Mouse (Mus musculus) limb, embryonic 12.5 days (tissue): ENCODE data around the gene Vmn1r188. TPM values are rescaled to one million over a fixed set of nuclear protein-coding genes. Genes with fewer than 3 reads are reported as not detected.
A peak's percentile ranks its signal among the peaks of the same experiment; 100 is the strongest.
"Not testable (repeated sequence)": the region's sequence is repeated elsewhere in the genome, so short reads cannot be mapped to it uniquely, and the experiment has no call there.

Experiments used
- ATAC-seq: fragments of 200-750 bp; cut with Nextera tagmentation; 2 replicates; pipeline ENCODE4 v1.8.0; 2017; ENCODE audit warnings: low read depth, moderate TSS enrichment; ENCODE audit not compliant: insufficient number of reproducible peaks, insufficient read depth, low FRiP score, low TSS enrichment
- H3K27ac ChIP-seq: fragments of 300-500 bp; sonication (generic); 2 replicates; pipeline ENCODE4 v1.5.1; 2016; ENCODE audit warnings: mild to moderate bottlenecking, moderate library complexity
- H3K27me3 ChIP-seq: fragments of 300-500 bp; sonication (generic); 2 replicates; pipeline ENCODE4 v1.6.1; 2016; ENCODE audit warnings: mild to moderate bottlenecking, moderate library complexity
- H3K36me3 ChIP-seq: fragments of 300-500 bp; sonication (generic); 2 replicates; pipeline ENCODE4 v1.6.1; 2016; ENCODE audit warnings: mild to moderate bottlenecking, moderate library complexity
- H3K4me1 ChIP-seq: fragments of 300-500 bp; sonication (generic); replicated peaks from 2 replicates; pipeline ENCODE4 v1.6.1; 2016
- H3K4me2 ChIP-seq: fragments of 300-500 bp; sonication (generic); 2 replicates; pipeline ENCODE4 v1.6.1; 2016; ENCODE audit warnings: mild to moderate bottlenecking, moderate library complexity
- H3K4me3 ChIP-seq: fragments of 300-500 bp; sonication (generic); replicated peaks from 2 replicates; pipeline ENCODE4 v1.5.1; 2016; ENCODE audit warnings: mild to moderate bottlenecking
- H3K9ac ChIP-seq: fragments of 300-500 bp; sonication (generic); replicated peaks from 2 replicates; pipeline ENCODE4 v1.6.1; 2016; ENCODE audit warnings: mild to moderate bottlenecking, moderate library complexity
- H3K9me3 ChIP-seq: fragments of 300-500 bp; sonication (generic); 2 replicates; pipeline ENCODE4 v1.6.1; 2016; ENCODE audit warnings: mild to moderate bottlenecking, moderate library complexity
- WGBS: fragments of 180-500 bp; shearing (Covaris S2); methylation state at CpG from one replicate; pipeline ENCODE4 v1.1.7; 2016; 5-methylcytosine and 5-hydroxymethylcytosine counted together
- polyA plus RNA-seq: library from polyadenylated mRNA; unstranded; fragments of >200 nt; fragmentation: Nextera tagmentation; extraction: Ambion mirVana; gene quantifications from 2 replicates; pipeline ENCODE4 v1.2.1, GENCODE M21; 2016

The Vmn1r188 gene
- not detected in 2 replicates for polyA plus RNA-seq

- ATAC-seq, H3K4me3 ChIP-seq, H3K9me3 ChIP-seq, H3K27me3 ChIP-seq, H3K9ac ChIP-seq, H3K36me3 ChIP-seq, H3K4me2 ChIP-seq, H3K4me1 ChIP-seq, H3K27ac ChIP-seq: not testable (repeated sequence)
- 52% methylated on average over 1 of the region's 1 CpGs for WGBS
Measured at GRCm38 (mm10) chr13:22084140-22084539, at the start of gene Vmn1r188. Gene Vmn1r188 (plus strand): TSS chr13:22084440.

DNA sequence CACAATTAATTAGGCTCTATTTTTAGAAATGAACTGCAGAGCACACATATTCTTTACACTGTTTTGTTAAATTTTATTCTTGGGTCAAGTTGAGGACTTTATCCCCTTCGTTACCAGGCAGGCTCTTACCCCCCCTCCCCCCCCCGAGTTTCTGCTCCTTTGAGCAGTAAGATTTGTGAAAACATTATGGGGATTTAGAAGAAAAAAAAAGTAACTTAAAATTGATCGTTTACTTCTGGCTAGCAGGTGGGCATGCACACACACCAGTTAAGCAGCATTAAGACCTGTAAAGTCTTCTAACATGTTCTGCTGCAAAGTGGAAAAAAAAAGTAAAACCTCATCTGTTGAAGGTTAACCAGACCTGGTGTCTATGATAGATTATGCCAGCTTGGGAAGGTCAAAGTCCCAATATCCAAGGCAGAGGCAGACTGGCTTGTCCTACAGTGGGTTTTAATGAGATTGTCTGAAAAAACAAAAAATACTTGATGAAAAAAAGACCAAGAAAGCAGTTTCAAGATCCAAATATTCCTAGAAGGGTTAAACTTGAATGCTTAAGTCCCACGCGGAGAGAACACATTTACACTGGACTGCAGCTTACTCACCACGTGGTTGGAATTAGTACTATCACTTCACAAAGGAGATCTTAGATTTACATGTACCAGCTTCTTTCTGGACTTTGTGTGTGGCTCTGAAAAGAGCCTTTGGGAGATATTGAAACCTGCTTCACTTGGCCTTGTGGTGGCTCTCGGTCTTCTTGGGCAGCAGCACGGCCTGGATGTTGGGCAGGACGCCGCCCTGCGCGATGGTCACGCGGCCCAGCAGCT lies 49.6 kb upstream of the Vmn1r188 start:
- Histone ChIP-seq H3K36me3 (no peaks in the 10 kb centered on the region), H3K4me2 (peak overlapping the region; percentile 69), H3K9ac (peak overlapping the region; percentile 75), H3K27me3 (no peaks in the 10 kb centered on the region), H3K9me3 (no peaks in the 10 kb centered on the region), H3K4me3 (peak overlapping the region; percentile 45), H3K27ac (peak overlapping the region; percentile 94), H3K4me1 (peaks cover 20% of the 10 kb centered on the region)
- ATAC-seq: peak; percentile 1; the same call in 1 of the 2 replicates
- under 1% methylated on average over 14 of the region's 14 CpGs for WGBS

DNA sequence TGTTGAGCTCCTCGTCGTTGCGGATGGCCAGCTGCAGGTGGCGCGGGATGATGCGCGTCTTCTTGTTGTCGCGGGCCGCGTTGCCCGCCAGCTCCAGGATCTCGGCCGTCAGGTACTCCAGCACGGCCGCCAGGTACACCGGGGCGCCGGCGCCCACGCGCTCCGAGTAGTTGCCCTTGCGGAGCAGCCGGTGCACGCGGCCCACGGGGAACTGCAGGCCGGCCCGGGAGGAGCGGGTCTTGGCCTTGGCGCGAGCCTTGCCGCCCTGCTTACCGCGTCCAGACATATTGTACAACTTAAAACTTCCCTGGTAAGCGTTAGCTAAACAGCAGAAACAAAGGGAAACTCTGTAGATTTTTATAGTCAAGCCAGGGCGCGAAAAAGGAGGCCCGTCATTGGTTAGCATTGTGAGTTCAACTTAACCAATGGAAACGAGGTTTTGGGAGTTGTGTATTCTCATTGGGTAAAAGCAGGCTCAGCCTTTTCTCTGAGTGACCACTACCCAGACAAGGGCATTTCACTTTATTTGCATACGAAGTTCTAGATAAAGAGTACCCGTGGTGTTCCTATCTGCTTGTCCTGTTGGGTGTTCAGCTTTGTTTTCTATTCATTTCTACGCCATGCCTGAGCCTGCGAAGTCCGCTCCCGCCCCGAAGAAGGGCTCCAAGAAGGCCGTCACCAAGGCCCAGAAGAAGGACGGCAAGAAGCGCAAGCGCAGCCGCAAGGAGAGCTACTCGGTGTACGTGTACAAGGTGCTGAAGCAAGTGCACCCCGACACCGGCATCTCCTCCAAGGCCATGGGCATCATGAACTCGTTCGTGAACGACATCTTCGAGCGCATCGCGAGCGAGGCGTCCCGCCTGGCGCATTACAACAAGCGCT lies 48.7 kb upstream of the Vmn1r188 start, which contains the start of the genes Hist1h2ah and Hist1h2bk:
Hist1h2ah (minus strand) TSS at position 302 of the 882 bp plus-strand sequence.
Hist1h2bk (plus strand) TSS at position 604 of the 882 bp plus-strand sequence.
- H3K27ac ChIP-seq: peak within 1 kb of the TSS; percentile 94
- H3K4me2 ChIP-seq: peak within 1 kb of the TSS; percentile 69

DNA sequence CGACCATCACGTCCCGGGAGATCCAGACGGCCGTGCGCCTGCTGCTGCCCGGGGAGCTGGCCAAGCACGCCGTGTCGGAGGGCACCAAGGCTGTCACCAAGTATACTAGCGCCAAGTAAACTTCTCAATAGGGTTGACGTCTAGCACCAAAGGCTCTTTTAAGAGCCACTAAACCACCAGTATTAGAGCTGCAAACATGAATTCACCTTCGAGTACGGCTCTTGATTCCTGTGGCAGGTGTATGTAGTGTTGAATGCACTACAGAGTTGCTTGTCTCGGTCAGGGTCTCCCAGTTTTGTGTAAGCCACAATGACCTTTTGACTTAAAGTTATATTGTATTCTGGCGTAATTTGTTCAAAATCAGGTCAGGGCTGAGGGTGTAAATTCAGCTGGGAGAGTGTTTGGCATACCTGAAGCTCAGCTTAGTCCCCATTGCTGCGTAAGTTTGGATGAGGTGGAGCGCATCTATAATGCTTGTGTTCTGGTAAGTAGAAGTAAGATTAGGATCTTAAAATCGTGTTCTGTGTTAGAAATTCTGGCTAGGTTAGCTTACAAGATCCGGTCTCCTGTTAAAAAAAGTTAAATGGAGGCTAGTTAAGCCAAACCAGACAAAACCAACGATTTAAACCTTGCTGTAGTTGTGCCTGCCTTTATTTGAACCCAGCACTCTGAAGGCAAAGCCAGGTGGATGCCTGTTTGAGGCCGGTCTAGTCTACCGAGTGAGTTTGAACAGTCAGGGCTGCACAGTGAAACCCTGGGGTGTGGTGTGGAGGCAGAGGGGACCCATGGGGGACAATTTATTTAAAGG lies 47.9 kb upstream of the Vmn1r188 start:
- H3K4me1 ChIP-seq: peaks cover 31% of the 10 kb centered on the region
- H3K9me3 ChIP-seq: no peaks in the 10 kb centered on the region
- no peaks in the 10 kb centered on the region for H3K27me3 ChIP-seq
- ATAC-seq: no peak
- peak overlapping the region; percentile 65 for H3K9ac ChIP-seq
- peak overlapping the region; percentile 69 for H3K4me2 ChIP-seq
- WGBS: 3% methylated on average over 22 of the region's 23 CpGs
- peak overlapping the region; percentile 93 for H3K27ac ChIP-seq
- no peaks in the 10 kb centered on the region for H3K36me3 ChIP-seq
- H3K4me3 ChIP-seq: peak overlapping the region; percentile 41

More for the DNA sequence above, 48.7 kb upstream of the Vmn1r188 start, which contains the start of the genes Hist1h2ah and Hist1h2bk:
- peaks cover 28% of the 10 kb centered on the region for H3K4me1 ChIP-seq
- H3K27me3 ChIP-seq, H3K9me3 ChIP-seq, H3K36me3 ChIP-seq: not testable (repeated sequence)
- peak within 1 kb of the TSS; percentile 45 for H3K4me3 ChIP-seq
- peak within 1 kb of the TSS; percentile 75 for H3K9ac ChIP-seq
- ATAC-seq: peak; percentile 98
- under 1% methylated on average over 32 of the region's 69 CpGs for WGBS

DNA sequence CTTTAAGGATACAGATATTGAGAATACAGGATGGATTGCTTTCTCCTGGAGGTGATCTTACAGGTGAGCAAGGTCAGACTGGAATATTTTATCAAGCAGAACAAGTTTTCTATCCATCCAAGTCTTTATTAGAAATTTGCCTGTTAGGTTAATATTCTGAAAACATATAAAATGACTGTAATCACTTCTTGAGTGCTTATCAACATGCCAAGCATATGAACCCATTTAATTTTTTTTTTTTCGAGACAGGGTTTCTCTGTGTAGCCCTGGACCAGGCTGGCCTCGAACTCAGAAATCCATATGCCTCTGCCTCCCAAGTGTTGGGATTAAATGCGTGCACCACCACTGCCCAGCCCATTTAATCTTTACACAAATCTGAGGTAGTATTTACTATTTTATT lies 47.3 kb upstream of the Vmn1r188 start:
- 71% methylated on average over 3 of the region's 3 CpGs for WGBS
- peak overlapping the region; percentile 69 for H3K4me2 ChIP-seq
- H3K36me3 ChIP-seq: no peaks in the 10 kb centered on the region
- H3K4me1 ChIP-seq: peaks cover 32% of the 10 kb centered on the region
- H3K9me3 ChIP-seq: no peaks in the 10 kb centered on the region
- no peak for ATAC-seq
- peak overlapping the region; percentile 65 for H3K9ac ChIP-seq
- H3K27me3 ChIP-seq: no peaks in the 10 kb centered on the region
- H3K27ac ChIP-seq: peak overlapping the region; percentile 93
- peak overlapping the region; percentile 41 for H3K4me3 ChIP-seq

- ATAC-seq: no peak
- Histone ChIP-seq H3K9ac (no peak overlapping the region), H3K4me2 (peak overlapping the region; percentile 69; the same call in 1 of the 2 replicates), H3K27ac (peak overlapping the region; percentile 93), H3K4me3 (no peak overlapping the region), H3K27me3 (no peaks in the 10 kb centered on the region), H3K9me3 (no peaks in the 10 kb centered on the region), H3K4me1 (peaks cover 35% of the 10 kb centered on the region), H3K36me3 (no peaks in the 10 kb centered on the region)
- 73% methylated on average over 2 of the region's 2 CpGs for WGBS
Measured at GRCm38 (mm10) chr13:22037415-22037814, 46.8 kb upstream of the Vmn1r188 start.

DNA sequence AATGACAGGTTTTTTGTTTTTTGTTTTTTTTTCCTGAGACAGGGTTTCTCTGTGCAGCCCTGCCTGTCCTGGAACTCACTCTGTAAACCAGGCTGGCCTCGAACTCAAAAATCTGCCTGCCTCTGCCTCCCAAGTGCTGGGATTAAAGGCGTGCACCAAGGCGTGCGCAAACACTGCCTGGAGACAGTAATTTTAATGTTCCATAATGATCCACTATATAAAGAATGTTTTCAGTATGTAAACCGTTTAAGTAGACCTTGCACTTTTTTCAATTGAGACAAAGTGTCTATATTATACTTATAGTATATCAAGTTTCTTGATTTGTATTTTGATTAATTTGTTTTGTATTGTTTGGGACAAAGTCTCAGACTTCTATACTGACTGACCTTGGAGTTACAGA lies 44.9 kb upstream of the Vmn1r188 start:
- Histone ChIP-seq H3K9me3 (no peaks in the 10 kb centered on the region), H3K4me1 (peaks cover 32% of the 10 kb centered on the region), H3K36me3 (no peaks in the 10 kb centered on the region), H3K4me2 (peak overlapping the region; percentile 78; the same call in 1 of the 2 replicates), H3K27me3 (no peaks in the 10 kb centered on the region), H3K9ac (no peak overlapping the region), H3K4me3 (no peak overlapping the region), H3K27ac (peak overlapping the region; percentile 53; the same call in 1 of the 2 replicates)
- WGBS: 62% methylated on average over 5 of the region's 5 CpGs
- ATAC-seq: no peak

DNA sequence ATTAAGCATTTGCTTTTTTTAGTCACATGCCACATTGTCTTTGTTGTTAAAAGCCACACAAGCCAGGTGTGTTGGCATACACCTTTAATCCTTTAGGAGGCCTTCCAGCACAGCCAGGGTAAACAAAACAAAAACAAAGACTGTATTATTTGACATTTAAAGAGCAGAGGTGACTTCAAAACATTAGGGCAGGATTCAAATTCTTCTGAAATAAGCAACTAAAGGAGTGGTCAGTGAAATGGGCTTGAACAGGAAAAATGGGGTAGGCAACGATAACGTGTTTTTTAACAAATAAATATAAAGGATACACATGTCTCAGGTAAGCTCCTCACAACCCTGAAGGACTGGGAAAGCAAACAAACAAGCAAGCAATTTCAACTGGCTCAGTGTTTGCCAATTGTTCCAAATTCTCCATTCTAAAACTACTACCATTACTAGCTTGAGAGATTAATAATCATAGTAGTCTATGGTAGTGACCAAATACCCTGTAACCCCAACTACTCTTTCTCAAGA lies 44.2 kb upstream of the Vmn1r188 start:
- H3K27me3 ChIP-seq: no peaks in the 10 kb centered on the region
- H3K27ac ChIP-seq: peak overlapping the region; percentile 98
- no peak for ATAC-seq
- 7% methylated on average over 2 of the region's 2 CpGs for WGBS
- H3K4me2 ChIP-seq: peak overlapping the region; percentile 78
- H3K36me3 ChIP-seq: no peaks in the 10 kb centered on the region
- H3K4me3 ChIP-seq: peak overlapping the region; percentile 45
- no peaks in the 10 kb centered on the region for H3K9me3 ChIP-seq
- H3K4me1 ChIP-seq: peaks cover 31% of the 10 kb centered on the region
- H3K9ac ChIP-seq: peak overlapping the region; percentile 47

DNA sequence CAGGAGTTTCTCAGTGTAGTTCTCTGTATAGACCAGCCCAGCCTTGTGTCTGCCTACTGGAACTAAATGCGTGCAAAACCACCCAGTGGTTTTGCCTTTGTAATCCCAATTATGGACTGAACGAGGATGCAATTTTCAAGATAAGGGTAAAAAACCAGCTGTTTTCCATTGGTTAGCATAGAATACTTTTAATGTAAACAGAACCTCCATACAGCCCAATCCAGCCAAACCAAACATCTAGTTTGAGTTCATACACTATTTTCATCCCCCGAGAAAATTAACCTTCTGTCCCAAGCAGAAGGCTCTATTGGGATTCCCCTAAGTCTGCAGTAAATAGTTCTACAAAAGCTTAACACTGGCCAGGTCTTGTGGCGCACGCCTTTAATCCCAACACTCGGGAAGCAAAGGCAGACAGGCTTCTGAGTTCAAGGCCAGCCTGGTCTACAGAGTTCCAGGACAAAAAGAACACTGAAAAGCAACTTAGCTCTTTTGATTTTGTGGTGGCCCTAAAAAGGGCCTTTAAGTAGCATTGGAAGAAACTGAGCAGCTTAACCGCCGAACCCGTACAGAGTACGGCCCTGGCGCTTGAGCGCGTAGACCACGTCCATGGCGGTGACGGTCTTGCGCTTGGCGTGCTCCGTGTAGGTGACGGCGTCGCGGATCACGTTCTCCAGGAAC lies 43.6 kb upstream of the Vmn1r188 start:
- Histone ChIP-seq H3K36me3 (no peaks in the 10 kb centered on the region), H3K4me3 (peak overlapping the region; percentile 45), H3K27ac (peak overlapping the region; percentile 98), H3K4me1 (peaks cover 31% of the 10 kb centered on the region), H3K9ac (peak overlapping the region; percentile 71), H3K4me2 (peak overlapping the region; percentile 78), H3K9me3 (no peaks in the 10 kb centered on the region), H3K27me3 (no peaks in the 10 kb centered on the region)
- WGBS: under 1% methylated on average over 24 of the region's 24 CpGs
- ATAC-seq: no peak

GRCm38 (mm10) chr13:22041142-22041536 lies 43.1 kb upstream of the Vmn1r188 start, which contains the start of gene Hist1h4i:
Gene Hist1h4i (minus strand): TSS chr13:22041362.
- peak; percentile 26 for ATAC-seq
- Histone ChIP-seq H3K4me2 (peak within 1 kb of the TSS; percentile 78), H3K27ac (peak within 1 kb of the TSS; percentile 98), H3K4me3 (peak within 1 kb of the TSS; percentile 45), H3K9ac (peak within 1 kb of the TSS; percentile 71), H3K4me1 (peaks cover 30% of the 10 kb centered on the region)
- 1% methylated on average over 24 of the region's 27 CpGs for WGBS
- not testable (repeated sequence) for H3K27me3 ChIP-seq, H3K36me3 ChIP-seq, H3K9me3 ChIP-seq
